Mouse (Mus musculus) E14TG2a.4 (cell line): ENCODE data around the gene Phf24.

Experiments used
- CTCF ChIP-seq: conservative IDR thresholded peaks from 2 replicates; pipeline ENCODE4 v1.5.1; 2014; ENCODE audit warnings: low read length
- NANOG ChIP-seq: IDR thresholded peaks from 2 replicates; pipeline ENCODE4 v1.6.1; 2014; ENCODE audit warnings: borderline replicate concordance, low read length, mixed read lengths
- POU5F1 ChIP-seq: IDR thresholded peaks from 2 replicates; pipeline ENCODE4 v1.6.1; 2014; ENCODE audit warnings: low read length, borderline replicate concordance

DNA sequence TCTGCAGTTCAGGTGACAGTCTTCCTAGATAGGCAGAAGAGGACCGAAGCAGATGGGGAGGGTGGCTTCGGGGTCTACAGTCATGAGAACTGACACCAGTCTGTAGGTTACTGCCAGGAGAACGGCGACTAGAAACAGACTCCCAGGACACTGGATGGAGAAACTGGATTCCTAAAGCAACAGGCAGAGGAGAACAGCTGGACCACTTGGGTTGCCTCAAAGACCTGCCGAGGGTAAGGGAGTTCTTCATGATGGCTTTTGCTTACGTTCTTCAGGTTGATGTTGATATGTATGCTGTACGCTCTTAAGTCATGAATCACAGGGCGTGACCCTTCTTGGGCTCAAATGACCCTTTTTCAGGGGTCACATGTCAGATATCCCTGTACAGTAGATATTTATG lies 6.0 kb downstream of the Phf24 start:
- TF ChIP-seq CTCF (no peak), NANOG (no peak), POU5F1 (no peak)
